Mouse (Mus musculus) heart, embryonic 11.5 days (tissue): ENCODE data around the gene 4930432K21Rik. TPM values are rescaled to one million over a fixed set of nuclear protein-coding genes. Genes with fewer than 3 reads are reported as not detected.

Experiments used
- ATAC-seq: fragments of 200-750 bp; cut with Nextera tagmentation; replicated peaks from 2 replicates; pipeline ENCODE4 v1.8.0; 2017; ENCODE audit warnings: moderate library complexity; ENCODE audit not compliant: insufficient number of reproducible peaks, low FRiP score, low TSS enrichment
- H3K27ac ChIP-seq: fragments of 300-500 bp; sonication (generic); 2 replicates; pipeline ENCODE4 v1.5.1; 2014; ENCODE audit warnings: mild to moderate bottlenecking, low read depth, low read length
- H3K27me3 ChIP-seq: fragments of 300-500 bp; sonication (generic); 2 replicates; pipeline ENCODE4 v1.6.1; 2014; ENCODE audit warnings: mild to moderate bottlenecking, low read length, mixed read lengths; ENCODE audit not compliant: control insufficient read depth, insufficient read depth
- H3K36me3 ChIP-seq: fragments of 300-500 bp; sonication (generic); 2 replicates; pipeline ENCODE4 v1.6.1; 2014; ENCODE audit warnings: mild to moderate bottlenecking, low read length, moderate library complexity, mixed read lengths; ENCODE audit not compliant: control insufficient read depth, insufficient read depth
- H3K4me1 ChIP-seq: fragments of 300-500 bp; sonication (generic); 2 replicates; pipeline ENCODE4 v1.6.1; 2014; ENCODE audit warnings: low read length; ENCODE audit not compliant: control insufficient read depth, insufficient read depth
- H3K4me2 ChIP-seq: fragments of 300-500 bp; sonication (generic); 2 replicates; pipeline ENCODE4 v1.6.1; 2014; ENCODE audit warnings: mild to moderate bottlenecking, moderate library complexity
- H3K4me3 ChIP-seq: fragments of 300-500 bp; sonication (generic); 2 replicates; pipeline ENCODE4 v1.5.1; 2014; ENCODE audit warnings: low read depth, low read length
- H3K9ac ChIP-seq: fragments of 300-500 bp; sonication (generic); 2 replicates; pipeline ENCODE4 v1.6.1; 2014; ENCODE audit warnings: mild to moderate bottlenecking, low read depth, low read length, moderate library complexity
- H3K9me3 ChIP-seq: fragments of 300-500 bp; sonication (generic); replicated peaks from 2 replicates; pipeline ENCODE4 v1.6.1; 2016; ENCODE audit warnings: low read length; ENCODE audit not compliant: control insufficient read depth
- WGBS: fragments of 180-500 bp; shearing (Covaris S2); extraction: QIAGEN DNeasy Blood & Tissue Kit; methylation state at CpG from one replicate; pipeline ENCODE4 v1.1.7; 2014; ENCODE audit not compliant: insufficient replicate concordance; 5-methylcytosine and 5-hydroxymethylcytosine counted together
- polyA plus RNA-seq: library from polyadenylated mRNA; unstranded; fragments of >200 nt; fragmentation: Nextera tagmentation; extraction: Ambion mirVana; gene quantifications from 2 replicates; pipeline ENCODE4 v1.2.1, GENCODE M21; 2014

4930432K21Rik gene
- polyA plus RNA-seq, 1 experiment from 2014 or later, result 0.44 TPM

- Histone ChIP-seq H3K9ac (peak overlapping the region; percentile 98), H3K27me3 (peaks cover 6% of the 10 kb centered on the region; the same call in 1 of the 2 replicates), H3K9me3 (no peaks in the 10 kb centered on the region), H3K36me3 (no peaks in the 10 kb centered on the region), H3K4me3 (peak overlapping the region; percentile 79), H3K27ac (peak overlapping the region; percentile 85), H3K4me2 (peak overlapping the region; percentile 90), H3K4me1 (peaks cover 44% of the 10 kb centered on the region)
- 0 out of 2 replicates have a peak, but pooled peaks have one; percentile 24 for ATAC-seq
- WGBS, result 1% methylated on average over 77 of the region's 87 CpGs
These were observed 35.6 kb downstream of the 4930432K21Rik start for GRCm38 (mm10) chr8:84183261-84184084.

- Histone ChIP-seq H3K9me3 (no peaks in the 10 kb centered on the region), H3K27me3 (peaks cover 6% of the 10 kb centered on the region; the same call in 1 of the 2 replicates), H3K4me3 (peak overlapping the region; percentile 79), H3K9ac (peak overlapping the region; percentile 98), H3K36me3 (no peaks in the 10 kb centered on the region), H3K27ac (peak overlapping the region; percentile 85), H3K4me1 (peaks cover 38% of the 10 kb centered on the region), H3K4me2 (peak overlapping the region; percentile 90)
- 19% methylated on average over 21 of the region's 21 CpGs for WGBS
- ATAC-seq, result no peak
These were observed 36.5 kb downstream of the 4930432K21Rik start for GRCm38 (mm10) chr8:84184085-84185043.

- Histone ChIP-seq H3K27me3 (peaks cover 6% of the 10 kb centered on the region; the same call in 1 of the 2 replicates), H3K4me1 (peaks cover 30% of the 10 kb centered on the region), H3K4me3 (peak within 1 kb of the TSS; percentile 79), H3K36me3 (no peaks in the 10 kb centered on the region), H3K9me3 (no peaks in the 10 kb centered on the region), H3K9ac (peak within 1 kb of the TSS; percentile 98), H3K4me2 (peak within 1 kb of the TSS; percentile 90), H3K27ac (no peak within 1 kb of the TSS)
- ATAC-seq, result no peak
- 90% methylated on average over 7 of the region's 7 CpGs for WGBS
These were observed 37.3 kb downstream of the 4930432K21Rik start, which contains the start of gene Nanos3 for GRCm38 (mm10) chr8:84185117-84185516. Nanos3 (minus strand) TSS chr8:84185217.

- Histone ChIP-seq H3K4me3 (peak overlapping the region; percentile 44), H3K9me3 (no peaks in the 10 kb centered on the region), H3K27me3 (peaks cover 6% of the 10 kb centered on the region; the same call in 1 of the 2 replicates), H3K4me2 (peak overlapping the region; percentile 95), H3K36me3 (no peaks in the 10 kb centered on the region), H3K4me1 (peaks cover 17% of the 10 kb centered on the region), H3K27ac (peak overlapping the region; percentile 57), H3K9ac (peak overlapping the region; percentile 67)
- ATAC-seq, result 0 out of 2 replicates have a peak, but pooled peaks have one; percentile 11
- 1% methylated on average over 12 of the region's 12 CpGs for WGBS
These were observed 38.7 kb downstream of the 4930432K21Rik start for GRCm38 (mm10) chr8:84186547-84186946.

- 6% methylated on average over 21 of the region's 21 CpGs for WGBS
- ATAC-seq, result no peak
- H3K27ac ChIP-seq, result peak overlapping the region; percentile 57
These were observed 39.4 kb downstream of the 4930432K21Rik start for GRCm38 (mm10) chr8:84187065-84187755.

GRCm38 (mm10) chr8:84188671-84189070 lies 40.8 kb downstream of the 4930432K21Rik start:
- no peak overlapping the region for H3K4me3 ChIP-seq
- H3K27me3 ChIP-seq, result peaks cover 6% of the 10 kb centered on the region; the same call in 1 of the 2 replicates
- no peak overlapping the region for H3K4me2 ChIP-seq
- no peak overlapping the region for H3K9ac ChIP-seq
- peaks cover 21% of the 10 kb centered on the region for H3K4me1 ChIP-seq
- ATAC-seq, result no peak
- 86% methylated on average over 10 of the region's 10 CpGs for WGBS
- H3K9me3 ChIP-seq, result no peaks in the 10 kb centered on the region
- H3K36me3 ChIP-seq, result no peaks in the 10 kb centered on the region
- no peak overlapping the region for H3K27ac ChIP-seq

More at GRCm38 (mm10) chr8:84187065-84187755, 39.4 kb downstream of the 4930432K21Rik start:
- Histone ChIP-seq H3K9me3 (no peaks in the 10 kb centered on the region), H3K36me3 (no peaks in the 10 kb centered on the region), H3K4me3 (peak overlapping the region; percentile 44), H3K27me3 (peaks cover 6% of the 10 kb centered on the region; the same call in 1 of the 2 replicates), H3K4me1 (peaks cover 23% of the 10 kb centered on the region), H3K4me2 (peak overlapping the region; percentile 95), H3K9ac (peak overlapping the region; percentile 67)

GRCm38 (mm10) chr8:84189603-84190002 lies 41.8 kb downstream of the 4930432K21Rik start:
- WGBS, result 55% methylated on average over 4 of the region's 4 CpGs
- H3K9me3 ChIP-seq, result no peaks in the 10 kb centered on the region
- peak overlapping the region; percentile 54; the same call in 1 of the 2 replicates for H3K27ac ChIP-seq
- no peak overlapping the region for H3K4me3 ChIP-seq
- ATAC-seq, result no peak
- H3K9ac ChIP-seq, result no peak overlapping the region
- H3K4me1 ChIP-seq, result peaks cover 15% of the 10 kb centered on the region
- peaks cover 5% of the 10 kb centered on the region; the same call in 1 of the 2 replicates for H3K27me3 ChIP-seq
- peak overlapping the region; percentile 11; the same call in 1 of the 2 replicates for H3K4me2 ChIP-seq
- H3K36me3 ChIP-seq, result no peaks in the 10 kb centered on the region
